Mouse (Mus musculus): Measurements from ENCODE around the gene Map3k5. TPM values are rescaled to one million over a fixed set of nuclear protein-coding genes. Genes with fewer than 3 reads are reported as not detected.

Gene Map3k5
- polyA plus RNA-seq, 1 experiment from 2014 or later = 1.4 TPM

GRCm38 (mm10) chr10:19953032-19953761 is 18.9 kb downstream of the Map3k5 start:
- Histone ChIP-seq H3K9me3 (ENCODE audit: low read length) (no peaks in the 10 kb centered on the region), H3K4me2 (ENCODE audit: low read depth, low read length) (no peak overlapping the region), H3K4me3 (ENCODE audit: low read depth, low read length) (no peak overlapping the region), H3K9ac (replicated peaks) (no peak overlapping the region), H3K27ac (ENCODE audit: low read depth) (peak overlapping the region; percentile 46; the same call in 1 of the 2 replicates), H3K27me3 (ENCODE audit: insufficient read depth, low read length) (no peaks in the 10 kb centered on the region), H3K4me1 (ENCODE audit: insufficient read depth) (peaks cover 36% of the 10 kb centered on the region), H3K36me3 (replicated peaks; ENCODE audit: insufficient read depth, low read length) (no peaks in the 10 kb centered on the region)
- DNase-seq (no peak), ATAC-seq (no peak)
- 67% methylated on average over 11 of the region's 11 CpGs for WGBS (ENCODE audit: insufficient replicate concordance)
- TF ChIP-seq CTCF (IDR thresholded peaks at IDR 0.05; ENCODE audit: low read depth) (no peak), EP300 (IDR thresholded peaks at IDR 0.05; ENCODE audit: low read depth) (no peak)

GRCm38 (mm10) chr10:19954572-19954971 is 20.3 kb downstream of the Map3k5 start:
- DNase-seq (no peak), ATAC-seq (no peak)
- Histone ChIP-seq H3K4me1 (ENCODE audit: insufficient read depth) (peaks cover 34% of the 10 kb centered on the region), H3K27ac (ENCODE audit: low read depth) (no peak overlapping the region), H3K4me2 (ENCODE audit: low read depth, low read length) (no peak overlapping the region), H3K9me3 (ENCODE audit: low read length) (no peaks in the 10 kb centered on the region), H3K27me3 (ENCODE audit: insufficient read depth, low read length) (no peaks in the 10 kb centered on the region), H3K36me3 (replicated peaks; ENCODE audit: insufficient read depth, low read length) (no peaks in the 10 kb centered on the region), H3K4me3 (ENCODE audit: low read depth, low read length) (no peak overlapping the region), H3K9ac (replicated peaks) (no peak overlapping the region)
- WGBS (ENCODE audit: insufficient replicate concordance) = 79% methylated on average over 3 of the region's 3 CpGs
- TF ChIP-seq EP300 (IDR thresholded peaks at IDR 0.05; ENCODE audit: low read depth) (no peak), CTCF (IDR thresholded peaks at IDR 0.05; ENCODE audit: low read depth) (no peak)

- TF ChIP-seq EP300 (IDR thresholded peaks at IDR 0.05; ENCODE audit: low read depth) (no peak), CTCF (IDR thresholded peaks at IDR 0.05; ENCODE audit: low read depth) (no peak)
Measured at GRCm38 (mm10) chr10:19955817-19956216, 21.5 kb downstream of the Map3k5 start.

GRCm38 (mm10) chr10:19956745-19957144 is 22.5 kb downstream of the Map3k5 start:
- H3K27me3 ChIP-seq (ENCODE audit: insufficient read depth, low read length) = no peaks in the 10 kb centered on the region

More at GRCm38 (mm10) chr10:19955817-19956216, 21.5 kb downstream of the Map3k5 start:
- no peaks in the 10 kb centered on the region for H3K36me3 ChIP-seq (replicated peaks; ENCODE audit: insufficient read depth, low read length)
- H3K4me2 ChIP-seq (ENCODE audit: low read depth, low read length) = no peak overlapping the region
- no peak overlapping the region for H3K4me3 ChIP-seq (ENCODE audit: low read depth, low read length)
- no peaks in the 10 kb centered on the region for H3K27me3 ChIP-seq (ENCODE audit: insufficient read depth, low read length)
- H3K9ac ChIP-seq (replicated peaks) = no peak overlapping the region
- H3K27ac ChIP-seq (ENCODE audit: low read depth) = peak overlapping the region; percentile 9; the same call in 1 of the 2 replicates
- WGBS (ENCODE audit: insufficient replicate concordance) = 71% methylated on average over 6 of the region's 6 CpGs
- ATAC-seq (peak; percentile 56; the same call in 1 of the 2 replicates), DNase-seq (no peak)
- no peaks in the 10 kb centered on the region for H3K9me3 ChIP-seq (ENCODE audit: low read length)
- H3K4me1 ChIP-seq (ENCODE audit: insufficient read depth) = peaks cover 34% of the 10 kb centered on the region

GRCm38 (mm10) chr10:19960831-19961380 is 26.6 kb downstream of the Map3k5 start:
- DNase-seq (no peak), ATAC-seq (no peak)
- Histone ChIP-seq H3K4me1 (ENCODE audit: insufficient read depth) (peaks cover 20% of the 10 kb centered on the region), H3K27ac (ENCODE audit: low read depth) (no peak overlapping the region), H3K36me3 (replicated peaks; ENCODE audit: insufficient read depth, low read length) (no peaks in the 10 kb centered on the region), H3K9ac (replicated peaks) (no peak overlapping the region), H3K27me3 (ENCODE audit: insufficient read depth, low read length) (no peaks in the 10 kb centered on the region), H3K4me3 (ENCODE audit: low read depth, low read length) (no peak overlapping the region), H3K4me2 (ENCODE audit: low read depth, low read length) (no peak overlapping the region), H3K9me3 (ENCODE audit: low read length) (no peaks in the 10 kb centered on the region)
- WGBS (ENCODE audit: insufficient replicate concordance) = 73% methylated on average over 6 of the region's 6 CpGs
- TF ChIP-seq EP300 (IDR thresholded peaks at IDR 0.05; ENCODE audit: low read depth) (no peak), CTCF (IDR thresholded peaks at IDR 0.05; ENCODE audit: low read depth) (no peak)

More at GRCm38 (mm10) chr10:19956745-19957144, 22.5 kb downstream of the Map3k5 start:
- Histone ChIP-seq H3K36me3 (replicated peaks; ENCODE audit: insufficient read depth, low read length) (no peaks in the 10 kb centered on the region), H3K9me3 (ENCODE audit: low read length) (no peaks in the 10 kb centered on the region), H3K9ac (replicated peaks) (no peak overlapping the region), H3K4me2 (ENCODE audit: low read depth, low read length) (no peak overlapping the region), H3K4me1 (ENCODE audit: insufficient read depth) (peaks cover 34% of the 10 kb centered on the region), H3K27ac (ENCODE audit: low read depth) (peak overlapping the region; percentile 55; the same call in 1 of the 2 replicates), H3K4me3 (ENCODE audit: low read depth, low read length) (no peak overlapping the region)
- no peak for DNase-seq
- no peak for ATAC-seq
- TF ChIP-seq EP300 (IDR thresholded peaks at IDR 0.05; ENCODE audit: low read depth) = no peak
- TF ChIP-seq CTCF (IDR thresholded peaks at IDR 0.05; ENCODE audit: low read depth) = no peak
- WGBS (ENCODE audit: insufficient replicate concordance) = 59% methylated on average over 6 of the region's 6 CpGs

GRCm38 (mm10) chr10:19962746-19963145 is 28.5 kb downstream of the Map3k5 start:
- 60% methylated on average over 4 of the region's 4 CpGs for WGBS (ENCODE audit: insufficient replicate concordance)
- no peak for TF ChIP-seq CTCF (IDR thresholded peaks at IDR 0.05; ENCODE audit: low read depth)
- no peak for TF ChIP-seq EP300 (IDR thresholded peaks at IDR 0.05; ENCODE audit: low read depth)
- no peak overlapping the region for H3K4me2 ChIP-seq (ENCODE audit: low read depth, low read length)
- peaks cover 5% of the 10 kb centered on the region; the same call in 1 of the 2 replicates for H3K4me1 ChIP-seq (ENCODE audit: insufficient read depth)
- no peaks in the 10 kb centered on the region for H3K9me3 ChIP-seq (ENCODE audit: low read length)
- no peak overlapping the region for H3K27ac ChIP-seq (ENCODE audit: low read depth)
- no peak overlapping the region for H3K9ac ChIP-seq (replicated peaks)
- H3K4me3 ChIP-seq (ENCODE audit: low read depth, low read length) = no peak overlapping the region
- no peaks in the 10 kb centered on the region for H3K36me3 ChIP-seq (replicated peaks; ENCODE audit: insufficient read depth, low read length)
- ATAC-seq (no peak), DNase-seq (no peak)
- H3K27me3 ChIP-seq (ENCODE audit: insufficient read depth, low read length) = no peaks in the 10 kb centered on the region
